Mouse (Mus musculus) frontal cortex, postnatal 36 days (tissue): Measurements from ENCODE around the gene Emx1.
A peak's percentile ranks its signal among the peaks of the same experiment; 100 is the strongest.
"Not testable (repeated sequence)": the region's sequence is repeated elsewhere in the genome, so short reads cannot be mapped to it uniquely, and the experiment has no call there.

ENCODE experiments used
- DNase-seq, 2 experiments: peaks; one replicate each; pipeline ENCODE4 v3.0.0; 2022; ENCODE audit warnings: low spot score in 2 of 2

The Emx1 gene

GRCm38 (mm10) chr6:85187340-85188211 is at the start of gene Emx1:
Emx1 (plus strand) TSS chr6:85187438.
- peak; percentile 71 for DNase-seq

GRCm38 (mm10) chr6:85139534-85139933 is 47.7 kb upstream of the Emx1 start:
- DNase-seq, result no peak

- peak in 1 of 2 experiments; percentile 44 for DNase-seq
These were observed 46.2 kb upstream of the Emx1 start for GRCm38 (mm10) chr6:85141013-85141412.

GRCm38 (mm10) chr6:85144466-85144865 is 42.8 kb upstream of the Emx1 start:
- DNase-seq, result no peak

- DNase-seq, result no peak
These were observed 39.6 kb upstream of the Emx1 start for GRCm38 (mm10) chr6:85147636-85148035.

- DNase-seq, result no peak
These were observed 36.9 kb upstream of the Emx1 start for GRCm38 (mm10) chr6:85150386-85150785.

- DNase-seq, result peak; percentile 68 to 76
These were observed 33.2 kb upstream of the Emx1 start for GRCm38 (mm10) chr6:85153970-85154540.

GRCm38 (mm10) chr6:85154861-85155528 is 32.2 kb upstream of the Emx1 start:
- no peak for DNase-seq

GRCm38 (mm10) chr6:85156551-85156950 is 30.7 kb upstream of the Emx1 start:
- not testable (repeated sequence) for DNase-seq

GRCm38 (mm10) chr6:85158040-85158804 is 29.0 kb upstream of the Emx1 start:
- DNase-seq, result not testable (repeated sequence)

- DNase-seq, result peak; percentile 55 to 64
These were observed 28.0 kb upstream of the Emx1 start for GRCm38 (mm10) chr6:85159092-85159760.

GRCm38 (mm10) chr6:85160201-85160923 is 26.9 kb upstream of the Emx1 start:
- DNase-seq, result peak; percentile 70 to 89

GRCm38 (mm10) chr6:85165440-85165921 is 21.8 kb upstream of the Emx1 start:
- no peak for DNase-seq

- no peak for DNase-seq
These were observed 7.7 kb upstream of the Emx1 start for GRCm38 (mm10) chr6:85179569-85179968.

- DNase-seq, result no peak
These were observed 7.2 kb upstream of the Emx1 start for GRCm38 (mm10) chr6:85180036-85180435.

GRCm38 (mm10) chr6:85183951-85184350 is 3.3 kb upstream of the Emx1 start:
- no peak for DNase-seq

GRCm38 (mm10) chr6:85186033-85186743 is 1.1 kb upstream of the Emx1 start:
- no peak for DNase-seq

GRCm38 (mm10) chr6:85186744-85187059 is 536 bp upstream of the Emx1 start:
- no peak for DNase-seq

- no peak for DNase-seq
These were observed 1.2 kb downstream of the Emx1 start for GRCm38 (mm10) chr6:85188256-85189110.
